Mouse (Mus musculus) hindbrain, embryonic 10.5 days (tissue): ENCODE data around the gene St8sia1. TPM values are rescaled to one million over a fixed set of nuclear protein-coding genes. Genes with fewer than 3 reads are reported as not detected.

Experiments used
- DNase-seq: peaks from one replicate; pipeline ENCODE4 v3.0.0-alpha.2; 2017; ENCODE audit warnings: low spot score
- H3K27ac ChIP-seq: fragments of 300-500 bp; sonication (generic); 2 replicates; pipeline ENCODE4 v1.5.1; 2016; ENCODE audit warnings: mild to moderate bottlenecking, moderate library complexity
- H3K27me3 ChIP-seq: fragments of 300-500 bp; sonication (generic); 2 replicates; pipeline ENCODE4 v1.6.1; 2016; ENCODE audit warnings: mild to moderate bottlenecking; ENCODE audit not compliant: poor library complexity, insufficient read depth, severe bottlenecking
- H3K36me3 ChIP-seq: fragments of 300-500 bp; sonication (generic); 2 replicates; pipeline ENCODE4 v1.6.1; 2016; ENCODE audit warnings: mild to moderate bottlenecking, moderate library complexity
- H3K4me1 ChIP-seq: fragments of 300-500 bp; sonication (generic); replicated peaks from 2 replicates; pipeline ENCODE4 v1.6.1; 2016; ENCODE audit warnings: mild to moderate bottlenecking
- H3K4me3 ChIP-seq: fragments of 300-500 bp; sonication (generic); 2 replicates; pipeline ENCODE4 v1.5.1; 2016; ENCODE audit warnings: mild to moderate bottlenecking, moderate library complexity
- H3K9me3 ChIP-seq: fragments of 300-500 bp; sonication (generic); 2 replicates; pipeline ENCODE4 v1.6.1; 2016; ENCODE audit warnings: mild to moderate bottlenecking, moderate library complexity
- WGBS: fragments of 180-500 bp; shearing (Covaris S2); methylation state at CpG from one replicate; pipeline ENCODE4 v1.1.7; 2016; 5-methylcytosine and 5-hydroxymethylcytosine counted together
- polyA plus RNA-seq: library from polyadenylated mRNA; unstranded; fragments of >200 nt; fragmentation: Nextera tagmentation; extraction: Ambion mirVana; gene quantifications from 2 replicates; pipeline ENCODE4 v1.2.1, GENCODE M21; 2016

St8sia1 gene
- polyA plus RNA-seq, 1 experiment from 2014 or later: 5.4 TPM

DNA sequence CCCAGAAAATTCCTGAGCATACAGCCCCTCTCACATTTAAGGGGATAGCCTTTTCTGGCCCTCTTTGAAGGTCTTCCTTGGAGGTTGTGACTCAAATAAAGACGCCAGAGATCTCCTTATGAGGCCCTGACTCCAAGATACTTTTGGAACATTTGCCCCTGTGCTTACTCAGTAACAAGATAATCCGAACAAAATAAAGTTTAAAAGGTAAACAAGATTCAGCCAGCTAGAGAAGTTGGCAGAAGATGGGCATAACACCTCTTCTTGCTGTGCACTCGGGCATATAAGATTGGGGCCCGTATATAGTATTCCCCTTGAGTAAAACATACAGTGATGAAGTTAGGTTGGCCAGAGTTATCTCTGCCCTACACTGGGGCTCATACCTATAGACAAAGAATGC lies 104.3 kb downstream of the St8sia1 start:
- Histone ChIP-seq H3K4me3 (no peak overlapping the region), H3K27ac (no peak overlapping the region), H3K27me3 (no peaks in the 10 kb centered on the region), H3K9me3 (no peaks in the 10 kb centered on the region), H3K36me3 (peaks cover 17% of the 10 kb centered on the region; the same call in 1 of the 2 replicates), H3K4me1 (peaks cover 21% of the 10 kb centered on the region)
- 91% methylated on average over 4 of the region's 4 CpGs for WGBS
- DNase-seq: no peak

DNA sequence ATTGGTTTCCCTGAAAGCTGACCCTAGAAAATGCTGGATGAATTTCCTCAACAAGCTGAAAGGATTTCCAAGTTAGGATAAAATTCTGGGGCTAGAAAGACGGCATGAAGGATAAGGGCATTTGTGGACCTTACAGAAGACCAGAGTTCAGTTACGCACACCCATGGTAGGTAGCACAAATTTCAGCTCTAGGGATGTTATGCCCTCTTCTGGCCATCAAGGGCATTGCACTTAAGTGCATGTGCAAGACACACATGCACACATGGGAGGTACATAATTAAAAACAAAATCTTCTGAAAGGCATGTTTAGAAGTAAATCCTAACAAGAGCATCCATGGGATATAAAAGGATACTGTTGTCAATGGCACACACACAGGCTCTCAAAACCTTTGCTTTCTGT lies 105.3 kb downstream of the St8sia1 start:
- H3K4me1 ChIP-seq: peaks cover 21% of the 10 kb centered on the region
- 89% methylated on average over 2 of the region's 2 CpGs for WGBS
- peaks cover 17% of the 10 kb centered on the region; the same call in 1 of the 2 replicates for H3K36me3 ChIP-seq
- no peaks in the 10 kb centered on the region for H3K9me3 ChIP-seq
- H3K27me3 ChIP-seq: no peaks in the 10 kb centered on the region
- no peak overlapping the region for H3K4me3 ChIP-seq
- H3K27ac ChIP-seq: no peak overlapping the region
- DNase-seq: no peak

- 0 out of 2 replicates have a peak, but pooled peaks cover 4% of the 10 kb centered on the region for H3K36me3 ChIP-seq
- H3K27me3 ChIP-seq: no peaks in the 10 kb centered on the region
- 65% methylated on average over 3 of the region's 3 CpGs for WGBS
- H3K27ac ChIP-seq: 0 out of 2 replicates have a peak overlapping the region, but pooled peaks have one; percentile 57
- H3K9me3 ChIP-seq: no peaks in the 10 kb centered on the region
- no peak overlapping the region for H3K4me3 ChIP-seq
- peaks cover 21% of the 10 kb centered on the region for H3K4me1 ChIP-seq
- DNase-seq: no peak
Observed at GRCm38 (mm10) chr6:142856258-142856874, 107.9 kb downstream of the St8sia1 start.

- Histone ChIP-seq H3K36me3 (no peaks in the 10 kb centered on the region), H3K4me1 (peaks cover 21% of the 10 kb centered on the region), H3K9me3 (no peaks in the 10 kb centered on the region), H3K27me3 (no peaks in the 10 kb centered on the region), H3K27ac (no peak overlapping the region), H3K4me3 (no peak overlapping the region)
- WGBS: 89% methylated on average over 5 of the region's 5 CpGs
- DNase-seq: no peak
Observed at GRCm38 (mm10) chr6:142855761-142856160, 108.5 kb downstream of the St8sia1 start.

DNA sequence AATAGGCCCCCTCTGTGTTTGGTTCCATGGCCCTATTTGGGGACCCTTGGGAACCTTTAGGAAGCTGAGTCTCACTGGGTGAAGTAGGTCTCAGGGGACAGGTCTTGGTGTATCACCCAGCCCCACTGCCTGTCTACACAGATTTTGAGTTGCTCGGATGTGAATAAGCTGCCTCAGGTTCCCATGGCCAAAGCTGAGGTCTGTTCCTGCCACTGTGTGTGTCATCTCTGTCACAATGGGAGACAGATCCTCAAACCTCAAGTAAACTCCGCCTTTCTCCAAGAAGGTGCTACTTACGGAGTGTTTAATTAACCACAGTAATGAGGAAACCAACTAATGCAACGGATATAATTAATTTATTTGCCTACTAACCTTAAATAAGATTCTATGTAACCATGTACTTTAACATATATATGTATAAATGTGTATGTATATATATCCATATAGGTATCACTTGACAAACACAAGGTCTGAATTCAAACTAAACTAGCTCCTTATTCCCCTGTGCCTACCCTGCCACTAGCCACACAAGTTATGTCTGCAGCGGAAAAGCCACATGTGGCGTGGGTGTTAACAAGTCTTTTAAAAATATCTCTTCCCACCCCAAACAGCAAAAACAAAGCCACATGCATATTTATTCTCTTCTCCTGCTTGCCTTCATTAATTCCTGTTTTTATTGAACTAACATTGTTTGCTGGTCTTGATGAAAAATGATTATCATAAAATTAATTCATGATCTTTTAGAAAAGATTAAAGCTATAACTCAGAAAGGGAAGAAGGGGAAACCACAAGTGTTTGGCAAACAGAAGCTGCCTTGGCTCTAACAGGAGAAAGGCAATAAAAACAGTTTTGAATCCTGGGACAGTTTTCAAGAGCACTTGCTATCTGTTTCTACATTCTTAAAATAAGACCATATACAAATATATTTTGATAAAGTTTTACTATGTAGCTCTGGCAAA lies 111.6 kb downstream of the St8sia1 start:
- Histone ChIP-seq H3K4me1 (peaks cover 26% of the 10 kb centered on the region), H3K27me3 (no peaks in the 10 kb centered on the region), H3K9me3 (no peaks in the 10 kb centered on the region), H3K4me3 (no peak overlapping the region), H3K36me3 (no peaks in the 10 kb centered on the region), H3K27ac (no peak overlapping the region)
- no peak for DNase-seq
- WGBS: 89% methylated on average over 6 of the region's 6 CpGs

GRCm38 (mm10) chr6:142850436-142850835 lies 113.8 kb downstream of the St8sia1 start:
- H3K9me3 ChIP-seq: no peaks in the 10 kb centered on the region
- no peak overlapping the region for H3K4me3 ChIP-seq
- H3K4me1 ChIP-seq: peaks cover 12% of the 10 kb centered on the region; the same call in 1 of the 2 replicates
- no peaks in the 10 kb centered on the region for H3K36me3 ChIP-seq
- WGBS: 91% methylated on average over 8 of the region's 8 CpGs
- DNase-seq: no peak
- H3K27me3 ChIP-seq: no peaks in the 10 kb centered on the region
- H3K27ac ChIP-seq: no peak overlapping the region

DNA sequence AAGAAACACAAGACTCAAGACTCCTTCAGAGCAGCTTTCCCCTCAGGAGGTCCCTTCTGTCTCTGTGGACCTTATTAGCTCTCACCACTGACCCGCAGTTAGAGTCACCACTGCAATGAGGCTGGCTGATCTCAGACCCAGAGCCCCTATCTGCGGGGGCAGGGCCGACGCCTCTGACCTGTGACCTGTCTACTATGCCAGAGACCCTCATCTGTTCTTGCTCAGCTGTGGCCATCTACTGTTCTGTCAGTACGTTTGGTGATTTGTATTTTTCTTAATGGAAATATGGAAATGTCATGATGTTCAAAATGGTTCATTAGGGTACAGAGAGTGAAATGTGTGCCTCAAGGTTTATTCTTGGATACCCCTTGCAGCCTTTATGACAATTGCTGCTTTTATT lies 114.9 kb downstream of the St8sia1 start:
- peaks cover 12% of the 10 kb centered on the region; the same call in 1 of the 2 replicates for H3K4me1 ChIP-seq
- H3K9me3 ChIP-seq: no peaks in the 10 kb centered on the region
- no peaks in the 10 kb centered on the region for H3K36me3 ChIP-seq
- H3K4me3 ChIP-seq: no peak overlapping the region
- WGBS: 54% methylated on average over 5 of the region's 5 CpGs
- no peaks in the 10 kb centered on the region for H3K27me3 ChIP-seq
- no peak overlapping the region for H3K27ac ChIP-seq
- DNase-seq: no peak

DNA sequence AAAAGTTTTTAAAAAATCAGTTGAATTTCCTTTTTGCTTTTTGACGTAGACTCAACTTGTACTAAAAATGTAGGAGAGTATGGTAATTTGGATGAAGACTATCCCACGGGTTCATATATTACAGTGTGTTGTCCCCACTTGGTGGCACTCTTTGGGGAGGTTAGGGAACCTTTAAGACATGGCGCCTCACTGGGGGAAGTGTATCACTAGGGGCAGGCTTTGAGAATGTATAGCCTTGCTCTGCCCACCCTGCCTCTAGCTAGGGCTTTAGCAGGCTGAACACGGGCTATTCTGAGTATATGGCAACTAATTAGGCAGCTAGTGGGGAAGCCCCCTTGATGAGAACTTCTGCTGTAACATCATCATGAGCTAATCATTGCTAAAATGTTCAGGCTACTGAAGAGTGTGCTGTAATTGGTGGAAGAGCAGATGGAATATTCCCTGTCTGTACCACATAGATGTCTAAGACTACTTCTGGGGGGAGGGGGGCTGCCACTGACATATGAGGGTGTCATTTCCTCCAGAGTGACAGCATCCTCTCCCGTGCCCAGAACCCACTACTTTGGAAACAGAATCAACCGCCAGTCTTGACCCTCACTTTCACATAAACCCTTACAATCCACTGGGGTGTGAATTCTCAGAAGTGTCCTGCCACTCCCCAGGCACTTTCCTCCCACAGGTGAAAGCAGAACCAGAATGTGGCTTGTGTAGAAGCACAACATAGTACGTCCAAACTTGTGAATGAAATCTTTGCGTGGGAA lies 116.2 kb downstream of the St8sia1 start:
- Histone ChIP-seq H3K4me3 (no peak overlapping the region), H3K27ac (no peak overlapping the region), H3K9me3 (no peaks in the 10 kb centered on the region), H3K27me3 (no peaks in the 10 kb centered on the region), H3K36me3 (no peaks in the 10 kb centered on the region), H3K4me1 (peaks cover 12% of the 10 kb centered on the region; the same call in 1 of the 2 replicates)
- DNase-seq: no peak
- WGBS: 83% methylated on average over 8 of the region's 8 CpGs

DNA sequence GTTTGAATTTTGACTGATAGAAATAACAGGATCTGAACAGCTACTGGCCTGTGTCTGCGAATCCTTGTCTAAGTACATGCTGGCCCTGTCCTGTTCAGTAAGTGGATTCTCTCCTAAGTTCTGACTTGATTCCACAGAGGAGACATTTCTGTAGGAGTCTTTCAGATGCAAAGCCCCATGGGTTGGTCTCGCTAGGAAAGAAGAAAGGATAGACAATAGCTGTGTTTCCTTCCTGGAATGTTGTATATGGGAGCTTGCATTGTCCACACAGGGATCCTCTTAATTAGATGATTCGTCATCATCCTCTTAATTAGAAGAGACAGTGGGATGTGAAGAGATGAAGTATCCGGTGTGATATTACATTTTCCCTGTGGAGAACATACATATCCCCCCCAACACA lies 117.4 kb downstream of the St8sia1 start:
- no peak for DNase-seq
- Histone ChIP-seq H3K9me3 (no peaks in the 10 kb centered on the region), H3K36me3 (no peaks in the 10 kb centered on the region), H3K4me1 (peaks cover 12% of the 10 kb centered on the region; the same call in 1 of the 2 replicates), H3K4me3 (no peak overlapping the region), H3K27ac (no peak overlapping the region), H3K27me3 (no peaks in the 10 kb centered on the region)
- 89% methylated on average over 4 of the region's 4 CpGs for WGBS

DNA sequence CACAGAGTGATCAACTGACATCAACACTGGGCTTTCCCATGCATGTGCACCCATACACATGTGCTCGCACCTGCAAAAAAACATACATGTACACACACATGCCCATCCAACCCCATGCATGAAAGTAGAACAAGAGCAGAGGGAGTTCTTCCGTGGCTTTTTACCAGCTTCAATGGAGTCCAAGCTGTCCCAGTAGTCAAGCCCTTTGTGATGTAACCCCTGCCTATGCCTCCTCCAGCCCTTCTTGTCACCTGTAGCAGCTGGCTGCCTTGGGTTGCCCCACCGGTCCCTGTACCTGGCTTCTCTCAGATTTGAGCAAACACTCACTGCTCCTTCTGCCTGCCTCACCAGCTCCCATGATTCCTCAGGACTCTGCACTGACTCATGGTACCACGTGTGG lies 119.2 kb downstream of the St8sia1 start:
- H3K36me3 ChIP-seq: no peaks in the 10 kb centered on the region
- peaks cover 12% of the 10 kb centered on the region; the same call in 1 of the 2 replicates for H3K4me1 ChIP-seq
- H3K27ac ChIP-seq: no peak overlapping the region
- H3K9me3 ChIP-seq: no peaks in the 10 kb centered on the region
- H3K27me3 ChIP-seq: no peaks in the 10 kb centered on the region
- H3K4me3 ChIP-seq: no peak overlapping the region
- DNase-seq: no peak
- 84% methylated on average over 4 of the region's 4 CpGs for WGBS

DNA sequence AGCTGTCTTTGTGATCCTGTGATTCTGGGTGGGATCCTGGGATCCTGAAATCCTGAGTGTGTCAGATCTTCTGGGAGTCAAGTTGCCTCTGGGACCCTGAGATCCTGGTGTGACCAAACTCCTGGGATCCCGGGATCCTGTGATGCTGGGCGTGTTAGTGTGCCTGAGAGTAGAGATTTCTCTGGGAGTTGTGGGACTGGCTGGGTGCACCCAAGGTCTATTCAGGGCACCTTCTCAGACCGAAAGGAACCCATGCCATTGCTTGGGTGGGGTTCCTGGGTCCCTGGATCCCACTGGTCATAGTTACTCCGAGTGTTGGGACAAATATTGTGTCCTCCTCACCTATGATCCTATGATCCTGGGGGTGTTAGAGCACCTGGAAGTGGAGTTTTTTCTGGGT lies 120.2 kb downstream of the St8sia1 start:
- no peak overlapping the region for H3K27ac ChIP-seq
- H3K4me3 ChIP-seq: no peak overlapping the region
- no peaks in the 10 kb centered on the region for H3K9me3 ChIP-seq
- no peaks in the 10 kb centered on the region for H3K27me3 ChIP-seq
- 0 out of 2 replicates have a peak, but pooled peaks cover 7% of the 10 kb centered on the region for H3K4me1 ChIP-seq
- WGBS: 79% methylated on average over 4 of the region's 4 CpGs
- DNase-seq: no peak
- no peaks in the 10 kb centered on the region for H3K36me3 ChIP-seq

- Histone ChIP-seq H3K4me3 (no peak overlapping the region), H3K4me1 (peaks cover 13% of the 10 kb centered on the region), H3K9me3 (no peaks in the 10 kb centered on the region), H3K27ac (no peak overlapping the region), H3K36me3 (no peaks in the 10 kb centered on the region), H3K27me3 (no peaks in the 10 kb centered on the region)
- no peak for DNase-seq
- WGBS: 92% methylated on average over 1 of the region's 1 CpGs
Observed at GRCm38 (mm10) chr6:142838501-142838900, 125.8 kb downstream of the St8sia1 start.
